In the genomic region with DNA sequence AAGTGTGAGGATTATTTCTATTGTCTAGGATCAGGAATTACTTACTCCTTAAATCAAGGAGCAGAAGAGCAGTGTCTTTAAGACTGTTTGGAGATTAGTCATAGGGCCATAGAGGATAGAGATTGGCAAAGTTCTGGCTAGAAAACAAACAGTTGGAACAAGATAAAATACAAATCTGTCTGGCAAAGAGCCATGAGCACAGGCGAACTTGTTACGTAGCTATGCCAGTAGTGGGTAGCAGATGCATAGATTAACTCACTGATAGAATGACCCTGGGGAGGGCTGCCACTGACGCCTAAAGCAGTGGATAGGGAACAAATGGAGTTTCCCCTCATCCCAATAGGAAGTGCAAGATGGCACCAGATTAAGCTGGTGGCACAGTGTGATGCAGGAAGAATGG, we compare ENCODE assay signal across 16 mouse cellular contexts.
DNase-seq lines count a peak whose midpoint lies in the region; ATAC-seq and TF ChIP-seq lines count a peak whose summit lies in the region.
"Had no signal": no experiment of that assay in that cellular context is flagged by ENCODE, and none has a peak within 500 bp of the region (broad histone marks: within the 10 kb centered on the region; RNA-seq: fewer than 3 reads in every experiment).

No protein-coding gene starts in this region.

- peaks cover 3% of the 10 kb centered on the region; the same call in 1 of the 2 replicates for H3K4me1 ChIP-seq in forebrain, embryonic 16.5 days (replicated peaks; ENCODE audit: control insufficient read depth, insufficient read depth, low read length)
- no peaks in the 10 kb centered on the region for H3K4me1 ChIP-seq in forebrain, embryonic 11.5 days (replicated peaks; ENCODE audit: control insufficient read depth, insufficient read depth, low read length)
- peaks cover 34% of the 10 kb centered on the region for H3K4me1 ChIP-seq in spleen, adult 2 months (ENCODE audit: control insufficient read depth, insufficient read depth, insufficient read length)
- H3K4me1 ChIP-seq: hindbrain, embryonic 10.5 days; intestine, embryonic 15.5 days had no signal

- H3K27ac ChIP-seq in forebrain, embryonic 16.5 days (ENCODE audit: low read length), result no peak overlapping the region
- no peak overlapping the region for H3K27ac ChIP-seq in forebrain, embryonic 11.5 days (ENCODE audit: low read depth, low read length)
- H3K27ac ChIP-seq in spleen, adult 2 months (ENCODE audit: insufficient read depth, low read length), result peak overlapping the region; percentile 71
- H3K27ac ChIP-seq: embryonic facial prominence, embryonic 13.5 days; hindbrain, embryonic 10.5 days; hindbrain, embryonic 14.5 days; intestine, embryonic 15.5 days had no signal

- H3K9ac ChIP-seq in forebrain, embryonic 16.5 days (replicated peaks; ENCODE audit: low read depth, low read length), result no peak overlapping the region
- no peak overlapping the region for H3K9ac ChIP-seq in forebrain, embryonic 11.5 days (ENCODE audit: low read length)
- H3K9ac ChIP-seq: embryonic facial prominence, embryonic 13.5 days; heart, embryonic 12.5 days; hindbrain, embryonic 14.5 days; intestine, embryonic 15.5 days had no signal

- no peak for DNase-seq in forebrain, embryonic 11.5 days (ENCODE audit: low spot score)
- DNase-seq in spleen, adult 2 months (ENCODE audit: low read depth in 1 of 2, low spot score in 2 of 2), result no peak
- DNase-seq in spleen, postnatal 4 days (ENCODE audit: low spot score in 2 of 2), result no peak
- DNase-seq in retina, postnatal 1 day, result no peak
- DNase-seq: adrenal gland, adult 8-10 months; cerebellum, adult 11-12 months; cerebellum, adult 9-10 months; cerebellum, postnatal 25 days; heart, adult 18-20 months had no signal

- H3K4me2 ChIP-seq in forebrain, embryonic 16.5 days (ENCODE audit: low read length), result no peak overlapping the region
- no peak overlapping the region for H3K4me2 ChIP-seq in forebrain, embryonic 11.5 days (ENCODE audit: low read depth, low read length, severe bottlenecking)
- H3K4me2 ChIP-seq: embryonic facial prominence, embryonic 13.5 days; heart, embryonic 12.5 days; hindbrain, embryonic 14.5 days; intestine, embryonic 15.5 days had no signal

- no peaks in the 10 kb centered on the region for H3K9me3 ChIP-seq in forebrain, embryonic 16.5 days (ENCODE audit: control insufficient read depth, low read length)
- no peaks in the 10 kb centered on the region for H3K9me3 ChIP-seq in forebrain, embryonic 11.5 days (ENCODE audit: control insufficient read depth, low read length)
- H3K9me3 ChIP-seq: embryonic facial prominence, embryonic 13.5 days; heart, embryonic 12.5 days; hindbrain, embryonic 10.5 days; intestine, embryonic 15.5 days had no signal

- no peaks in the 10 kb centered on the region for H3K27me3 ChIP-seq in forebrain, embryonic 16.5 days (replicated peaks; ENCODE audit: control insufficient read depth, insufficient read depth, low read length)
- no peaks in the 10 kb centered on the region for H3K27me3 ChIP-seq in forebrain, embryonic 11.5 days (ENCODE audit: control insufficient read depth, insufficient read depth, low read length)
- H3K27me3 ChIP-seq in spleen, adult 2 months (ENCODE audit: control insufficient read depth, insufficient read depth, low read length), result no peaks in the 10 kb centered on the region
- H3K27me3 ChIP-seq: embryonic facial prominence, embryonic 13.5 days; heart, embryonic 12.5 days; intestine, embryonic 15.5 days had no signal

- H3K4me3 ChIP-seq in forebrain, embryonic 16.5 days (replicated peaks; ENCODE audit: low read length), result no peak overlapping the region
- no peak overlapping the region for H3K4me3 ChIP-seq in forebrain, embryonic 11.5 days (ENCODE audit: low read depth, low read length)
- no peak overlapping the region for H3K4me3 ChIP-seq in spleen, adult 2 months (ENCODE audit: extremely low read depth, insufficient read depth, insufficient read length)
- H3K4me3 ChIP-seq: embryonic facial prominence, embryonic 13.5 days; heart, embryonic 12.5 days; hindbrain, embryonic 10.5 days; intestine, embryonic 15.5 days had no signal

- TF ChIP-seq CTCF in spleen, adult 2 months (IDR thresholded peaks at IDR 0.05; ENCODE audit: extremely low read depth, insufficient read depth, insufficient read length, insufficient replicate concordance), result no peak

- no peaks in the 10 kb centered on the region for H3K36me3 ChIP-seq in forebrain, embryonic 16.5 days (ENCODE audit: control insufficient read depth, insufficient read depth)
- no peaks in the 10 kb centered on the region for H3K36me3 ChIP-seq in forebrain, embryonic 11.5 days (ENCODE audit: control insufficient read depth, insufficient read depth, low read length)
- no peaks in the 10 kb centered on the region for H3K36me3 ChIP-seq in spleen, adult 2 months (ENCODE audit: control insufficient read depth, insufficient read depth, low read length)
- H3K36me3 ChIP-seq: embryonic facial prominence, embryonic 13.5 days; heart, embryonic 12.5 days; hindbrain, embryonic 10.5 days; intestine, embryonic 15.5 days had no signal

- no peak for TF ChIP-seq POLR2A in spleen, adult 2 months (IDR thresholded peaks at IDR 0.05; ENCODE audit: low read depth, low read length)

- WGBS in forebrain, embryonic 16.5 days, result 24% methylated on average over 3 of the region's 3 CpGs
- WGBS in forebrain, embryonic 11.5 days, result 85% methylated on average over 3 of the region's 3 CpGs
- 70% methylated on average over 3 of the region's 3 CpGs for WGBS in spleen, adult 2 months

- ATAC-seq in forebrain, embryonic 16.5 days, result peak; percentile 37
- no peak for ATAC-seq in forebrain, embryonic 11.5 days (replicated peaks; ENCODE audit: low FRiP score)
- peak; percentile 59 for ATAC-seq in megakaryocyte-erythroid progenitor cell, adult 5-6 weeks (replicated peaks; ENCODE audit: low FRiP score, low TSS enrichment, poor library complexity, severe bottlenecking)
- ATAC-seq: intestine, embryonic 15.5 days had no signal
